Mouse (Mus musculus) erythroblast, embryonic 14.5 days (primary cell): ENCODE results near the gene Rrad.

Experiments
- GATA1 ChIP-seq: IDR thresholded peaks from 2 replicates; pipeline ENCODE4 v1.6.1; 2012; ENCODE audit warnings: low read length, inconsistent platforms, mixed read lengths
- TAL1 ChIP-seq: IDR thresholded peaks from 3 replicates; pipeline ENCODE4 v1.6.1; 2012; ENCODE audit warnings: low read length, inconsistent platforms, mixed read lengths

GRCm38 (mm10) chr8:104630574-104630973 is 553 bp downstream of the Rrad start:
- TF ChIP-seq GATA1 (no peak), TAL1 (no peak)
